Comparison of ENCODE assay signal across 18 mouse cellular contexts in genomic region chr4:140405427-140405826, GRCm38 (mm10).
"Had no signal": no experiment of that assay in that cellular context is flagged by ENCODE, and none has a peak within 500 bp of the region (broad histone marks: within the 10 kb centered on the region; RNA-seq: fewer than 3 reads in every experiment).

No protein-coding gene starts in this region.

- ATAC-seq: liver, postnatal 0 days had no signal

- H3K4me1 ChIP-seq: liver, embryonic 13.5 days; lung, embryonic 15.5 days had no signal

- DNase-seq: kidney, adult 11 months; kidney, adult 9 months; kidney, postnatal 36 days; layer of hippocampus, adult 9-11 months; layer of hippocampus, postnatal 36 days; liver; liver, embryonic 13.5 days; liver, postnatal 0 days; lung, postnatal 14 days; right cerebral cortex, postnatal 4 days; spleen, adult 18-20 months; thymus, adult 18-20 months; thymus, postnatal 14 days had no signal

- H3K9me3 ChIP-seq: limb, embryonic 12.5 days; liver, embryonic 13.5 days; lung, embryonic 15.5 days had no signal

- H3K4me2 ChIP-seq: limb, embryonic 12.5 days; liver, embryonic 13.5 days; lung, embryonic 15.5 days had no signal

- H3K4me3 ChIP-seq: limb, embryonic 12.5 days; liver, embryonic 13.5 days; lung, embryonic 15.5 days; megakaryocyte, embryonic 14.5 days had no signal

- H3K27me3 ChIP-seq: limb, embryonic 12.5 days; liver, embryonic 13.5 days; lung, embryonic 15.5 days; megakaryocyte, embryonic 14.5 days had no signal

- H3K27ac ChIP-seq: kidney, postnatal 0 days; limb, embryonic 12.5 days; liver, embryonic 13.5 days; lung, embryonic 15.5 days; macrophage had no signal

- H3K36me3 ChIP-seq: limb, embryonic 12.5 days; liver, embryonic 13.5 days; lung, embryonic 15.5 days had no signal

- H3K9ac ChIP-seq: limb, embryonic 12.5 days; liver, embryonic 13.5 days; liver, postnatal 0 days; lung, embryonic 15.5 days had no signal
